Mouse (Mus musculus): ENCODE data around the gene Got1.
"Not testable (repeated sequence)": the region's sequence is repeated elsewhere in the genome, so short reads cannot be mapped to it uniquely, and the experiment has no call there.

GRCm38 (mm10) chr19:43503593-43503992 is 20.8 kb downstream of the Got1 start:
- not testable (repeated sequence) for TF ChIP-seq CTCF (conservative IDR thresholded peaks at IDR 0.05 in 1 of 2, IDR thresholded peaks at IDR 0.05 in 1 of 2; ENCODE audit: low read depth in 2 of 2, low read length in 2 of 2); MAZ (IDR thresholded peaks at IDR 0.05; ENCODE audit: low read depth, low read length)
